Comparison of ENCODE assay signal across 8 mouse cellular contexts in genomic region chr12:117196721-117197425, GRCm38 (mm10).
A peak's percentile ranks its signal among the peaks of the same experiment; 100 is the strongest.
DNase-seq lines count a peak whose midpoint lies in the region; ATAC-seq lines count a peak whose summit lies in the region.

No protein-coding gene starts in this region.

- DNase-seq in adrenal gland, postnatal 36 days = peak; percentile 46 to 50
- peak; percentile 53 for DNase-seq in embryo, embryonic 9.5 days (ENCODE audit: extremely low spot score)
- DNase-seq in midbrain, embryonic 10.5 days (ENCODE audit: low spot score) = peak; percentile 80
- no peak for DNase-seq in urinary bladder, adult 18-20 months (ENCODE audit: low spot score in 2 of 2)
- no peak for DNase-seq in liver
- DNase-seq in kidney, adult 11 months = no peak

- peak overlapping the region; percentile 33 for H3K9ac ChIP-seq in hindbrain, embryonic 15.5 days
- no peak overlapping the region for H3K9ac ChIP-seq in kidney, embryonic 15.5 days

- peak; percentile 78 for ATAC-seq in hindbrain, embryonic 15.5 days (ENCODE audit: low FRiP score, low read depth)
- no peak for ATAC-seq in kidney, embryonic 15.5 days (replicated peaks; ENCODE audit: low FRiP score)

- H3K9me3 ChIP-seq in hindbrain, embryonic 15.5 days = no peaks in the 10 kb centered on the region
- no peaks in the 10 kb centered on the region for H3K9me3 ChIP-seq in midbrain, embryonic 10.5 days (replicated peaks)
- no peaks in the 10 kb centered on the region for H3K9me3 ChIP-seq in kidney, embryonic 15.5 days (replicated peaks)

- H3K27me3 ChIP-seq in hindbrain, embryonic 15.5 days = no peaks in the 10 kb centered on the region
- no peaks in the 10 kb centered on the region for H3K27me3 ChIP-seq in midbrain, embryonic 10.5 days (ENCODE audit: low read depth, poor library complexity, severe bottlenecking)
- H3K27me3 ChIP-seq in kidney, embryonic 15.5 days = peaks cover 13% of the 10 kb centered on the region

- H3K4me2 ChIP-seq in hindbrain, embryonic 15.5 days = peak overlapping the region; percentile 41
- H3K4me2 ChIP-seq in kidney, embryonic 15.5 days = no peak overlapping the region

- peaks cover 64% of the 10 kb centered on the region for H3K4me1 ChIP-seq in hindbrain, embryonic 15.5 days (replicated peaks)
- H3K4me1 ChIP-seq in midbrain, embryonic 10.5 days = peaks cover 100% of the 10 kb centered on the region
- H3K4me1 ChIP-seq in kidney, embryonic 15.5 days = peaks cover 10% of the 10 kb centered on the region

- peak overlapping the region; percentile 83 for H3K27ac ChIP-seq in hindbrain, embryonic 15.5 days (replicated peaks)
- peak overlapping the region; percentile 82 for H3K27ac ChIP-seq in midbrain, embryonic 10.5 days (replicated peaks)
- no peak overlapping the region for H3K27ac ChIP-seq in kidney, embryonic 15.5 days

- WGBS in hindbrain, embryonic 15.5 days = 2% methylated on average over 12 of the region's 12 CpGs
- 2% methylated on average over 12 of the region's 12 CpGs for WGBS in midbrain, embryonic 10.5 days
- 11% methylated on average over 12 of the region's 12 CpGs for WGBS in kidney, embryonic 15.5 days

- H3K36me3 ChIP-seq in hindbrain, embryonic 15.5 days = 0 out of 2 replicates have a peak, but pooled peaks cover 3% of the 10 kb centered on the region
- peaks cover 67% of the 10 kb centered on the region for H3K36me3 ChIP-seq in midbrain, embryonic 10.5 days
- no peaks in the 10 kb centered on the region for H3K36me3 ChIP-seq in kidney, embryonic 15.5 days

- peak overlapping the region; percentile 1; the same call in 1 of the 2 replicates for H3K4me3 ChIP-seq in hindbrain, embryonic 15.5 days
- H3K4me3 ChIP-seq in midbrain, embryonic 10.5 days = peak overlapping the region; percentile 28; the same call in 1 of the 2 replicates
- H3K4me3 ChIP-seq in kidney, embryonic 15.5 days (replicated peaks) = no peak overlapping the region

Comparison
In these comparisons a context has a peak if more than half of its experiments do, and no peak if none do; other contexts are left out.
1. DNase-seq: peak in adrenal gland, postnatal 36 days (2 of 2), embryo, embryonic 9.5 days (single experiment) and midbrain, embryonic 10.5 days (single experiment); none in urinary bladder, adult 18-20 months (0 of 2), liver (single experiment) and kidney, adult 11 months (single experiment).